Mouse (Mus musculus) heart, adult 2 months (tissue): Measurements from ENCODE around the gene Rai1. TPM values are rescaled to one million over a fixed set of nuclear protein-coding genes. Genes with fewer than 3 reads are reported as not detected.
A peak's percentile ranks its signal among the peaks of the same experiment; 100 is the strongest.

ENCODE experiments used
- DNase-seq, 2 experiments: peaks; one replicate each; pipeline ENCODE4 v3.0.0; 2021
- H3K27ac ChIP-seq: fragments of 200-600 bp; 2 replicates; pipeline ENCODE4 v1.8.1; 2022
- H3K27me3 ChIP-seq: fragments of 200-500 bp; 2 replicates; pipeline ENCODE4 v1.6.1; 2012; ENCODE audit warnings: mild to moderate bottlenecking, low read length, inconsistent platforms, mixed read lengths; ENCODE audit not compliant: control insufficient read depth, insufficient read depth
- H3K36me3 ChIP-seq: fragments of 200-500 bp; 2 replicates; pipeline ENCODE4 v1.6.1; 2012; ENCODE audit warnings: low read length, inconsistent platforms; ENCODE audit not compliant: control insufficient read depth, insufficient read depth
- H3K4me1 ChIP-seq: fragments of 200-500 bp; 2 replicates; pipeline ENCODE4 v1.6.1; 2011; ENCODE audit warnings: low read length; ENCODE audit not compliant: control insufficient read depth, insufficient read depth
- H3K4me3 ChIP-seq: fragments of 200-600 bp; 2 replicates; pipeline ENCODE4 v1.8.1; 2022
- H3K79me2 ChIP-seq: fragments of 200-500 bp; replicated peaks from 2 replicates; pipeline ENCODE4 v1.6.1; 2012; ENCODE audit warnings: mild to moderate bottlenecking, inconsistent platforms, low read length, moderate library complexity, mixed read lengths; ENCODE audit not compliant: control insufficient read depth, insufficient read depth
- H3K9ac ChIP-seq: fragments of 200-500 bp; 2 replicates; pipeline ENCODE4 v1.6.1; 2012; ENCODE audit warnings: low read depth, mild to moderate bottlenecking, control low read depth, inconsistent platforms, low read length, mixed read lengths
- CTCF ChIP-seq: fragments of 200-600 bp; IDR thresholded peaks from 2 replicates; pipeline ENCODE4 v1.8.1; 2022; ENCODE audit warnings: antibody characterized with exemption, mild to moderate bottlenecking, moderate library complexity
- EP300 ChIP-seq: fragments of 200-500 bp; IDR thresholded peaks from 2 replicates; pipeline ENCODE4 v1.6.1; 2011; ENCODE audit warnings: low read depth, low read length, control low read depth; ENCODE audit not compliant: insufficient read depth
- POLR2A ChIP-seq: fragments of 200-500 bp; IDR thresholded peaks from 2 replicates; pipeline ENCODE4 v1.6.1; 2011; ENCODE audit warnings: mild to moderate bottlenecking, low read depth, low read length, control low read depth; ENCODE audit not compliant: insufficient read depth
- WGBS: fragments of 180-500 bp; shearing (Covaris S2); methylation state at CpG from one replicate; pipeline ENCODE4 v1.1.7; 2018; 5-methylcytosine and 5-hydroxymethylcytosine counted together
- intact Hi-C: fragments of 180-260 bp; cut with DNase I; formaldehyde crosslinking; loops from one replicate; pipeline ENCODE4 v1.15.1; 2025
- polyA plus RNA-seq: library from polyadenylated mRNA; depleted of rRNA; stranded (reverse); fragments of >200 nt; gene quantifications from 2 replicates; pipeline ENCODE4 v1.2.3, GENCODE M21; 2012
- total RNA-seq, 2 experiments: library from RNA; stranded (reverse); gene quantifications; 2 replicates each; pipeline ENCODE4 v1.2.3; 2021

The Rai1 gene
- total and polyA plus RNA-seq, 3 experiments = 20.0 to 26.5 (median 21.8) TPM

GRCm38 (mm10) chr11:60106543-60107110 lies 1.8 kb downstream of the Rai1 start:
- 3% methylated on average over 14 of the region's 14 CpGs for WGBS
- Histone ChIP-seq H3K27me3 (no peaks in the 10 kb centered on the region), H3K36me3 (no peaks in the 10 kb centered on the region), H3K4me1 (peaks cover 26% of the 10 kb centered on the region), H3K4me3 (peak overlapping the region; percentile 69), H3K79me2 (peaks cover 17% of the 10 kb centered on the region), H3K9ac (peak overlapping the region; percentile 92), H3K27ac (peak overlapping the region; percentile 94)
- no peak for TF ChIP-seq EP300
- no peak for TF ChIP-seq POLR2A
- TF ChIP-seq CTCF = no peak
- intact Hi-C loops = loop anchor here (5.0 kb wide), 2 partner anchors 36 to 246 kb away; partner anchors contain the start of genes Drc3 and Tom1l2
- DNase-seq = peak; percentile 60 to 67

- no peak overlapping the region for H3K9ac ChIP-seq
- DNase-seq = no peak
- H3K27me3 ChIP-seq = no peaks in the 10 kb centered on the region
- H3K4me3 ChIP-seq = no peak overlapping the region
- H3K79me2 ChIP-seq = peaks cover 18% of the 10 kb centered on the region
- H3K36me3 ChIP-seq = no peaks in the 10 kb centered on the region
- intact Hi-C loops = loop anchor here (5.0 kb wide), 2 partner anchors 35 to 245 kb away; partner anchors contain the start of genes Drc3 and Tom1l2
- no peak overlapping the region; the same call in 1 of the 2 replicates for H3K27ac ChIP-seq
- 82% methylated on average over 3 of the region's 3 CpGs for WGBS
- peaks cover 28% of the 10 kb centered on the region for H3K4me1 ChIP-seq
- TF ChIP-seq CTCF (no peak), EP300 (no peak), POLR2A (no peak)
Observed at GRCm38 (mm10) chr11:60107449-60107848, 2.6 kb downstream of the Rai1 start.

GRCm38 (mm10) chr11:60108631-60109172 lies 3.9 kb downstream of the Rai1 start:
- no peak overlapping the region for H3K9ac ChIP-seq
- intact Hi-C loops = loop anchor here (5.0 kb wide), 2 partner anchors 34 to 244 kb away; partner anchors contain the start of genes Drc3 and Tom1l2
- no peak overlapping the region for H3K4me3 ChIP-seq
- DNase-seq = no peak
- no peaks in the 10 kb centered on the region for H3K27me3 ChIP-seq
- H3K27ac ChIP-seq = no peak overlapping the region; the same call in 1 of the 2 replicates
- peaks cover 2% of the 10 kb centered on the region; the same call in 1 of the 2 replicates for H3K36me3 ChIP-seq
- TF ChIP-seq POLR2A = no peak
- no peak for TF ChIP-seq EP300
- TF ChIP-seq CTCF = no peak
- peaks cover 34% of the 10 kb centered on the region for H3K4me1 ChIP-seq
- 29% methylated on average over 5 of the region's 5 CpGs for WGBS
- peaks cover 18% of the 10 kb centered on the region for H3K79me2 ChIP-seq

- H3K4me3 ChIP-seq = no peak overlapping the region
- TF ChIP-seq POLR2A (no peak), EP300 (no peak), CTCF (no peak)
- 40% methylated on average over 5 of the region's 5 CpGs for WGBS
- no peak for DNase-seq
- no peaks in the 10 kb centered on the region for H3K27me3 ChIP-seq
- no peak overlapping the region for H3K9ac ChIP-seq
- intact Hi-C loops = loop anchor here (10.0 kb wide), 1 partner anchor 424 kb away; the partner anchor contains the start of gene Alkbh5
- H3K4me1 ChIP-seq = peaks cover 42% of the 10 kb centered on the region
- no peak overlapping the region for H3K27ac ChIP-seq
- peaks cover 18% of the 10 kb centered on the region for H3K79me2 ChIP-seq
- peaks cover 2% of the 10 kb centered on the region; the same call in 1 of the 2 replicates for H3K36me3 ChIP-seq
Observed at GRCm38 (mm10) chr11:60110386-60110785, 5.6 kb downstream of the Rai1 start.

- H3K9ac ChIP-seq = no peak overlapping the region
- 93% methylated on average over 2 of the region's 2 CpGs for WGBS
- intact Hi-C loops = loop anchor here (10.0 kb wide), 1 partner anchor 423 kb away; the partner anchor contains the start of gene Alkbh5
- H3K27me3 ChIP-seq = no peaks in the 10 kb centered on the region
- H3K4me3 ChIP-seq = no peak overlapping the region
- no peak for DNase-seq
- TF ChIP-seq POLR2A (no peak), EP300 (no peak), CTCF (no peak)
- H3K27ac ChIP-seq = no peak overlapping the region
- peaks cover 2% of the 10 kb centered on the region; the same call in 1 of the 2 replicates for H3K36me3 ChIP-seq
- peaks cover 18% of the 10 kb centered on the region for H3K79me2 ChIP-seq
- H3K4me1 ChIP-seq = peaks cover 44% of the 10 kb centered on the region
Observed at GRCm38 (mm10) chr11:60111576-60111975, 6.8 kb downstream of the Rai1 start.
